Mouse (Mus musculus) midbrain, embryonic 14.5 days (tissue): ENCODE data around the gene Tenm3. TPM values are rescaled to one million over a fixed set of nuclear protein-coding genes. Genes with fewer than 3 reads are reported as not detected.
A peak's percentile ranks its signal among the peaks of the same experiment; 100 is the strongest.

Experiments
- ATAC-seq: fragments of 200-750 bp; cut with Nextera tagmentation; 2 replicates; pipeline ENCODE4 v1.8.0; 2017; ENCODE audit warnings: moderate number of reproducible peaks, moderate library complexity; ENCODE audit not compliant: low FRiP score, low TSS enrichment
- DNase-seq: peaks from one replicate; pipeline ENCODE4 v3.0.0-alpha.2; 2015
- H3K27ac ChIP-seq: fragments of 300-500 bp; sonication (generic); replicated peaks from 2 replicates; pipeline ENCODE4 v1.5.1; 2014; ENCODE audit warnings: mild to moderate bottlenecking, low read depth, low read length, moderate library complexity
- H3K27me3 ChIP-seq: fragments of 300-500 bp; sonication (generic); 2 replicates; pipeline ENCODE4 v1.6.1; 2014; ENCODE audit warnings: low read length, control low read depth, mixed read lengths; ENCODE audit not compliant: control insufficient read depth, insufficient read depth
- H3K36me3 ChIP-seq: fragments of 300-500 bp; sonication (generic); 2 replicates; pipeline ENCODE4 v1.6.1; 2014; ENCODE audit warnings: low read length, control low read depth; ENCODE audit not compliant: control insufficient read depth, insufficient read depth
- H3K4me1 ChIP-seq: fragments of 300-500 bp; sonication (generic); 2 replicates; pipeline ENCODE4 v1.6.1; 2014; ENCODE audit warnings: mild to moderate bottlenecking, antibody characterized with exemption, low read length, control low read depth; ENCODE audit not compliant: control insufficient read depth, insufficient read depth
- H3K4me2 ChIP-seq: fragments of 300-500 bp; sonication (generic); 2 replicates; pipeline ENCODE4 v1.6.1; 2014; ENCODE audit warnings: mild to moderate bottlenecking, low read length, moderate library complexity
- H3K4me3 ChIP-seq: fragments of 300-500 bp; sonication (generic); replicated peaks from 2 replicates; pipeline ENCODE4 v1.5.1; 2014; ENCODE audit warnings: low read depth, low read length
- H3K9ac ChIP-seq: fragments of 300-500 bp; sonication (generic); replicated peaks from 2 replicates; pipeline ENCODE4 v1.6.1; 2014; ENCODE audit warnings: mild to moderate bottlenecking, low read length, moderate library complexity
- H3K9me3 ChIP-seq: fragments of 300-500 bp; sonication (generic); 2 replicates; pipeline ENCODE4 v1.6.1; 2016; ENCODE audit warnings: low read length, control low read depth, mixed read lengths; ENCODE audit not compliant: control insufficient read depth
- WGBS: fragments of 180-500 bp; shearing (Covaris S2); extraction: QIAGEN DNeasy Blood & Tissue Kit; methylation state at CpG from one replicate; pipeline ENCODE4 v1.1.7; 2014; 5-methylcytosine and 5-hydroxymethylcytosine counted together
- polyA plus RNA-seq: library from polyadenylated mRNA; unstranded; fragments of >200 nt; fragmentation: Nextera tagmentation; extraction: Ambion mirVana; gene quantifications from 2 replicates; pipeline ENCODE4 v1.2.1, GENCODE M21; 2014

Gene Tenm3
- polyA plus RNA-seq, 1 experiment from 2014 or later = 61.6 TPM

- Histone ChIP-seq H3K4me2 (no peak overlapping the region), H3K36me3 (no peaks in the 10 kb centered on the region), H3K27me3 (no peaks in the 10 kb centered on the region), H3K27ac (no peak overlapping the region), H3K4me3 (no peak overlapping the region), H3K9me3 (no peaks in the 10 kb centered on the region), H3K9ac (no peak overlapping the region), H3K4me1 (no peaks in the 10 kb centered on the region)
- no peak for DNase-seq
- WGBS = 91% methylated on average over 11 of the region's 11 CpGs
- no peak for ATAC-seq
Observed at GRCm38 (mm10) chr8:48622517-48623153, 221.1 kb downstream of the Tenm3 start.

GRCm38 (mm10) chr8:48615088-48615487 is 228.7 kb downstream of the Tenm3 start:
- no peak for DNase-seq
- H3K27me3 ChIP-seq = no peaks in the 10 kb centered on the region
- H3K4me2 ChIP-seq = no peak overlapping the region
- no peaks in the 10 kb centered on the region for H3K9me3 ChIP-seq
- H3K27ac ChIP-seq = no peak overlapping the region
- 23% methylated on average over 8 of the region's 8 CpGs for WGBS
- peaks cover 35% of the 10 kb centered on the region; the same call in 1 of the 2 replicates for H3K4me1 ChIP-seq
- H3K9ac ChIP-seq = no peak overlapping the region
- no peaks in the 10 kb centered on the region for H3K36me3 ChIP-seq
- no peak overlapping the region for H3K4me3 ChIP-seq
- no peak for ATAC-seq

- peak; percentile 35 for DNase-seq
- no peaks in the 10 kb centered on the region for H3K36me3 ChIP-seq
- no peak overlapping the region for H3K4me3 ChIP-seq
- no peak overlapping the region for H3K27ac ChIP-seq
- peaks cover 35% of the 10 kb centered on the region; the same call in 1 of the 2 replicates for H3K4me1 ChIP-seq
- 58% methylated on average over 10 of the region's 10 CpGs for WGBS
- no peak overlapping the region for H3K9ac ChIP-seq
- H3K9me3 ChIP-seq = no peaks in the 10 kb centered on the region
- no peak overlapping the region for H3K4me2 ChIP-seq
- H3K27me3 ChIP-seq = no peaks in the 10 kb centered on the region
- ATAC-seq = peak; percentile 40; the same call in 1 of the 2 replicates
Observed at GRCm38 (mm10) chr8:48611934-48612512, 231.7 kb downstream of the Tenm3 start.

- DNase-seq (peak; percentile 70), ATAC-seq (peak; percentile 71; the same call in 1 of the 2 replicates)
- Histone ChIP-seq H3K27me3 (no peaks in the 10 kb centered on the region), H3K9ac (no peak overlapping the region), H3K4me2 (peak overlapping the region; percentile 28; the same call in 1 of the 2 replicates), H3K36me3 (no peaks in the 10 kb centered on the region), H3K9me3 (no peaks in the 10 kb centered on the region), H3K4me3 (no peak overlapping the region), H3K4me1 (peaks cover 35% of the 10 kb centered on the region; the same call in 1 of the 2 replicates), H3K27ac (peak overlapping the region; percentile 49; the same call in 1 of the 2 replicates)
- WGBS = 22% methylated on average over 12 of the region's 12 CpGs
Observed at GRCm38 (mm10) chr8:48611126-48611525, 232.6 kb downstream of the Tenm3 start.

DNA sequence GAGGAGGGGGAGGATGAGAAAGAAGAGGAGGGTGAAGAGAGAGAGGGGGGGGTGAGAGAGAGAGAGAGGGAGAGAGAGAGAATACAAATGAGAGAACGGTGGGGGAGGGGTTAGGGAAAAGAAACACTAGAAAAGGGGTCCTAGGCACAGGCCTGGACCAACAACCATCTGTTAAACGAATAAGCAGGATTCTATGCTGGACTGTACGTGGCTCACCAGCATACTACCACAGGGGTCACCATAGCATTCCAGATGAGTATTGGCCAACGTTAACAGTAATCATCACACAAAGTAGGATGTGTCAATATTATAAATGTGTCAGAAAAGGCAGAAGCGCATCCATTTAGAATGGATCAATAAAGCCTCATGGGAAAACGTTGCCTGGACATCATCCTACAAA is 233.4 kb downstream of the Tenm3 start:
- no peak overlapping the region for H3K4me2 ChIP-seq
- H3K9me3 ChIP-seq = no peaks in the 10 kb centered on the region
- H3K9ac ChIP-seq = no peak overlapping the region
- ATAC-seq (peak; percentile 44; the same call in 1 of the 2 replicates), DNase-seq (peak; percentile 29)
- no peaks in the 10 kb centered on the region for H3K27me3 ChIP-seq
- 58% methylated on average over 6 of the region's 6 CpGs for WGBS
- peaks cover 34% of the 10 kb centered on the region; the same call in 1 of the 2 replicates for H3K4me1 ChIP-seq
- H3K36me3 ChIP-seq = no peaks in the 10 kb centered on the region
- peak overlapping the region; percentile 49 for H3K27ac ChIP-seq
- H3K4me3 ChIP-seq = no peak overlapping the region

- 87% methylated on average over 4 of the region's 4 CpGs for WGBS
- Histone ChIP-seq H3K4me2 (no peak overlapping the region), H3K4me3 (no peak overlapping the region), H3K27ac (no peak overlapping the region), H3K36me3 (no peaks in the 10 kb centered on the region), H3K9me3 (no peaks in the 10 kb centered on the region), H3K9ac (no peak overlapping the region), H3K27me3 (no peaks in the 10 kb centered on the region), H3K4me1 (peaks cover 29% of the 10 kb centered on the region; the same call in 1 of the 2 replicates)
- no peak for DNase-seq
- ATAC-seq = no peak
Observed at GRCm38 (mm10) chr8:48609684-48610083, 234.1 kb downstream of the Tenm3 start.

- H3K9me3 ChIP-seq = no peaks in the 10 kb centered on the region
- H3K4me2 ChIP-seq = no peak overlapping the region
- no peak for ATAC-seq
- no peak for DNase-seq
- 90% methylated on average over 10 of the region's 10 CpGs for WGBS
- H3K36me3 ChIP-seq = no peaks in the 10 kb centered on the region
- no peaks in the 10 kb centered on the region for H3K27me3 ChIP-seq
- H3K4me3 ChIP-seq = no peak overlapping the region
- H3K27ac ChIP-seq = no peak overlapping the region
- no peak overlapping the region for H3K9ac ChIP-seq
- H3K4me1 ChIP-seq = peaks cover 7% of the 10 kb centered on the region
Observed at GRCm38 (mm10) chr8:48604190-48604897, 239.4 kb downstream of the Tenm3 start.

GRCm38 (mm10) chr8:48603165-48603840 is 240.4 kb downstream of the Tenm3 start:
- 94% methylated on average over 15 of the region's 15 CpGs for WGBS
- Histone ChIP-seq H3K4me1 (peaks cover 7% of the 10 kb centered on the region), H3K36me3 (no peaks in the 10 kb centered on the region), H3K27me3 (no peaks in the 10 kb centered on the region), H3K4me3 (no peak overlapping the region), H3K9ac (no peak overlapping the region), H3K4me2 (no peak overlapping the region), H3K9me3 (no peaks in the 10 kb centered on the region), H3K27ac (no peak overlapping the region)
- DNase-seq (no peak), ATAC-seq (no peak)
